Mouse (Mus musculus) lung, postnatal 0 days (tissue): ENCODE data around the gene Ift46. TPM values are rescaled to one million over a fixed set of nuclear protein-coding genes. Genes with fewer than 3 reads are reported as not detected.

Experiments
- ATAC-seq: fragments of 200-750 bp; cut with Nextera tagmentation; 2 replicates; pipeline ENCODE4 v1.8.0; 2017; ENCODE audit warnings: moderate library complexity
- DNase-seq: peaks from one replicate; pipeline ENCODE4 v3.0.0-alpha.2; 2016; ENCODE audit warnings: low spot score
- H3K27ac ChIP-seq: fragments of 300-500 bp; sonication (generic); 2 replicates; pipeline ENCODE4 v1.5.1; 2014; ENCODE audit warnings: antibody characterized with exemption, mild to moderate bottlenecking, low read length, mixed read lengths
- H3K27me3 ChIP-seq: fragments of 300-500 bp; sonication (generic); replicated peaks from 2 replicates; pipeline ENCODE4 v1.6.1; 2014; ENCODE audit warnings: low read length, mixed read lengths; ENCODE audit not compliant: insufficient read depth
- H3K36me3 ChIP-seq: fragments of 300-500 bp; sonication (generic); 2 replicates; pipeline ENCODE4 v1.6.1; 2014; ENCODE audit warnings: low read length, mixed read lengths; ENCODE audit not compliant: insufficient read depth
- H3K4me1 ChIP-seq: fragments of 300-500 bp; sonication (generic); 2 replicates; pipeline ENCODE4 v1.6.1; 2014; ENCODE audit warnings: antibody characterized with exemption, low read depth, low read length, mixed read lengths; ENCODE audit not compliant: insufficient read depth
- H3K4me2 ChIP-seq: fragments of 300-500 bp; sonication (generic); replicated peaks from 2 replicates; pipeline ENCODE4 v1.6.1; 2014; ENCODE audit warnings: low read depth, mild to moderate bottlenecking, low read length, moderate library complexity, mixed read lengths
- H3K4me3 ChIP-seq: fragments of 300-500 bp; sonication (generic); 2 replicates; pipeline ENCODE4 v1.5.1; 2014; ENCODE audit warnings: low read depth, low read length
- H3K9ac ChIP-seq: fragments of 300-500 bp; sonication (generic); replicated peaks from 2 replicates; pipeline ENCODE4 v1.6.1; 2014; ENCODE audit warnings: low read depth, mild to moderate bottlenecking
- H3K9me3 ChIP-seq: fragments of 300-500 bp; sonication (generic); 2 replicates; pipeline ENCODE4 v1.6.1; 2016; ENCODE audit warnings: low read length, mixed read lengths
- CTCF ChIP-seq: IDR thresholded peaks from 2 replicates; pipeline ENCODE4 v1.5.1; 2016; ENCODE audit warnings: antibody characterized with exemption, mild to moderate bottlenecking
- EP300 ChIP-seq: IDR thresholded peaks from 2 replicates; pipeline ENCODE4 v1.6.1; 2016; ENCODE audit warnings: antibody characterized with exemption, mild to moderate bottlenecking, control low read depth
- WGBS: fragments of 180-500 bp; shearing (Covaris S2); extraction: QIAGEN DNeasy Blood & Tissue Kit; methylation state at CpG from one replicate; pipeline ENCODE4 v1.1.7; 2014; 5-methylcytosine and 5-hydroxymethylcytosine counted together
- polyA plus RNA-seq: library from polyadenylated mRNA; unstranded; fragments of >200 nt; fragmentation: Nextera tagmentation; extraction: Ambion mirVana; gene quantifications from 2 replicates; pipeline ENCODE4 v1.2.1, GENCODE M21; 2015

Gene Ift46
- polyA plus RNA-seq, 1 experiment from 2014 or later, result 91.7 TPM

- DNase-seq (no peak), ATAC-seq (no peak)
- WGBS, result 62% methylated on average over 6 of the region's 6 CpGs
- peaks cover 4% of the 10 kb centered on the region; the same call in 1 of the 2 replicates for H3K4me1 ChIP-seq
- no peak overlapping the region for H3K27ac ChIP-seq
- H3K9me3 ChIP-seq, result no peaks in the 10 kb centered on the region
- no peak for TF ChIP-seq EP300
- TF ChIP-seq CTCF, result no peak
- no peaks in the 10 kb centered on the region for H3K27me3 ChIP-seq
- no peak overlapping the region for H3K4me2 ChIP-seq
- H3K36me3 ChIP-seq, result 0 out of 2 replicates have a peak, but pooled peaks cover 7% of the 10 kb centered on the region
- no peak overlapping the region for H3K9ac ChIP-seq
- H3K4me3 ChIP-seq, result no peak overlapping the region
These were observed 34.0 kb downstream of the Ift46 start for GRCm38 (mm10) chr9:44801669-44802068.

GRCm38 (mm10) chr9:44802808-44803450, 35.2 kb downstream of the Ift46 start, which contains the start of gene Ttc36:
Gene Ttc36 (minus strand): TSS chr9:44803072.
- DNase-seq, result peak; percentile 83
- H3K27ac ChIP-seq, result peak within 1 kb of the TSS; percentile 51; the same call in 1 of the 2 replicates

GRCm38 (mm10) chr9:44804678-44805077, 37.0 kb downstream of the Ift46 start:
- Histone ChIP-seq H3K27ac (no peak overlapping the region), H3K4me3 (no peak overlapping the region), H3K36me3 (peaks cover 30% of the 10 kb centered on the region; the same call in 1 of the 2 replicates), H3K4me2 (no peak overlapping the region), H3K9ac (no peak overlapping the region), H3K9me3 (no peaks in the 10 kb centered on the region), H3K4me1 (no peaks in the 10 kb centered on the region), H3K27me3 (no peaks in the 10 kb centered on the region)
- TF ChIP-seq CTCF (no peak), EP300 (no peak)
- ATAC-seq (no peak), DNase-seq (no peak)
- 90% methylated on average over 10 of the region's 10 CpGs for WGBS

More at GRCm38 (mm10) chr9:44802808-44803450, 35.2 kb downstream of the Ift46 start, which contains the start of gene Ttc36:
- Histone ChIP-seq H3K9me3 (no peaks in the 10 kb centered on the region), H3K27me3 (no peaks in the 10 kb centered on the region), H3K4me1 (peaks cover 4% of the 10 kb centered on the region; the same call in 1 of the 2 replicates), H3K4me2 (no peak within 1 kb of the TSS; the same call in 1 of the 2 replicates), H3K9ac (no peak within 1 kb of the TSS), H3K4me3 (no peak within 1 kb of the TSS), H3K36me3 (peaks cover 13% of the 10 kb centered on the region; the same call in 1 of the 2 replicates)
- TF ChIP-seq EP300, result peak; percentile 63
- TF ChIP-seq CTCF, result no peak
- peak; percentile 75 for ATAC-seq
- 40% methylated on average over 4 of the region's 4 CpGs for WGBS

GRCm38 (mm10) chr9:44805536-44805935, 37.8 kb downstream of the Ift46 start:
- Histone ChIP-seq H3K36me3 (peaks cover 38% of the 10 kb centered on the region; the same call in 1 of the 2 replicates), H3K9ac (no peak overlapping the region), H3K4me3 (no peak overlapping the region), H3K27ac (no peak overlapping the region), H3K27me3 (no peaks in the 10 kb centered on the region), H3K4me1 (no peaks in the 10 kb centered on the region), H3K9me3 (no peaks in the 10 kb centered on the region), H3K4me2 (no peak overlapping the region)
- DNase-seq (no peak), ATAC-seq (no peak)
- WGBS, result 90% methylated on average over 5 of the region's 5 CpGs
- TF ChIP-seq CTCF (no peak), EP300 (no peak)

- 63% methylated on average over 5 of the region's 5 CpGs for WGBS
- Histone ChIP-seq H3K4me1 (no peaks in the 10 kb centered on the region), H3K27ac (no peak overlapping the region), H3K4me3 (no peak overlapping the region), H3K36me3 (peaks cover 49% of the 10 kb centered on the region; the same call in 1 of the 2 replicates), H3K9ac (no peak overlapping the region), H3K9me3 (no peaks in the 10 kb centered on the region), H3K4me2 (no peak overlapping the region), H3K27me3 (no peaks in the 10 kb centered on the region)
- DNase-seq, result peak; percentile 23
- TF ChIP-seq EP300 (no peak), CTCF (no peak)
- no peak for ATAC-seq
These were observed 39.4 kb downstream of the Ift46 start for GRCm38 (mm10) chr9:44807141-44807540.

GRCm38 (mm10) chr9:44807778-44808177, 40.1 kb downstream of the Ift46 start:
- no peaks in the 10 kb centered on the region for H3K9me3 ChIP-seq
- H3K9ac ChIP-seq, result no peak overlapping the region
- DNase-seq (no peak), ATAC-seq (no peak)
- H3K27ac ChIP-seq, result no peak overlapping the region
- H3K4me3 ChIP-seq, result no peak overlapping the region
- H3K27me3 ChIP-seq, result no peaks in the 10 kb centered on the region
- WGBS, result 95% methylated on average over 10 of the region's 10 CpGs
- H3K36me3 ChIP-seq, result peaks cover 53% of the 10 kb centered on the region; the same call in 1 of the 2 replicates
- TF ChIP-seq EP300, result no peak
- no peak for TF ChIP-seq CTCF
- no peak overlapping the region for H3K4me2 ChIP-seq
- no peaks in the 10 kb centered on the region for H3K4me1 ChIP-seq
